In the genomic region with DNA sequence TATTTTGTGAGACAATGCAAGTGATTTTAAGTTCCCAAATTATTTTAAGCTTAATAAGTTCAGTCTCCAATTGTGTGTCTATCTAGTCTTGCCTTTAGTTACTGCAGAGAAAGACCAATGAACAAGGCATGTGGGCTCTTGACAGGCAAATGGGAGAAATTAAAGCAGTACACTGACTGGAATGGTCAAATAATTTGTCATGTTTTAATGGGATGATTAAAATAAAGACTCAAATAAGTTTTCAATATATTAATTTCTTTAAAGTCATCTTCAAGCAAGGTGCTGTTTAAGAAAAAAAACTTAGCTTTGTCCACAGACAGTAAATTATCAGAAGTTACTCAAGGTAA, we compare ENCODE assay signal across 9 mouse cellular contexts. TPM values are rescaled to one million over a fixed set of nuclear protein-coding genes. Genes with fewer than 3 reads are reported as not detected.
DNase-seq lines count a peak whose midpoint lies in the region; ATAC-seq and TF ChIP-seq lines count a peak whose summit lies in the region.
"Had no signal": no experiment of that assay in that cellular context is flagged by ENCODE, and none has a peak within 500 bp of the region (broad histone marks: within the 10 kb centered on the region; RNA-seq: fewer than 3 reads in every experiment).

No protein-coding gene starts in this region.

- no peaks in the 10 kb centered on the region for H3K79me2 ChIP-seq in heart, adult 2 months (replicated peaks; ENCODE audit: control insufficient read depth, insufficient read depth, low read length)
- H3K79me2 ChIP-seq in CH12.LX (replicated peaks; ENCODE audit: control insufficient read depth, extremely low read depth, insufficient read depth, poor library complexity, severe bottlenecking): no peaks in the 10 kb centered on the region

- no peaks in the 10 kb centered on the region for H3K27me3 ChIP-seq in heart, embryonic 10.5 days (ENCODE audit: insufficient read depth, poor library complexity, severe bottlenecking)
- no peaks in the 10 kb centered on the region for H3K27me3 ChIP-seq in heart, adult 2 months (ENCODE audit: control insufficient read depth, insufficient read depth, low read length)
- H3K27me3 ChIP-seq in CH12.LX (replicated peaks): no peaks in the 10 kb centered on the region
- no peaks in the 10 kb centered on the region for H3K27me3 ChIP-seq in forebrain, postnatal 0 days (ENCODE audit: insufficient read depth, low read length)
- H3K27me3 ChIP-seq in liver, embryonic 15.5 days: no peaks in the 10 kb centered on the region

- peak overlapping the region; percentile 69 for H3K4me2 ChIP-seq in CH12.LX (ENCODE audit: insufficient read depth, low read depth, poor library complexity, severe bottlenecking)
- H3K4me2 ChIP-seq in forebrain, postnatal 0 days (ENCODE audit: low read depth): peak overlapping the region; percentile 64
- no peak overlapping the region; the same call in 1 of the 2 replicates for H3K4me2 ChIP-seq in liver, embryonic 15.5 days

- no peak for TF ChIP-seq RAD21 in CH12.LX (IDR thresholded peaks at IDR 0.05; ENCODE audit: low read depth, low read length)

- TF ChIP-seq POLR2A in heart, adult 2 months (IDR thresholded peaks at IDR 0.05; ENCODE audit: insufficient read depth, low read depth, low read length): no peak
- TF ChIP-seq POLR2A in CH12.LX (IDR thresholded peaks at IDR 0.05; ENCODE audit: low read depth, low read length): no peak; the same call in 1 of the 2 replicates

- intact Hi-C loops in heart, adult 2 months (cut with DNase I): loop anchor here (5.0 kb wide), 1 partner anchor 110 kb away; a partner anchor contains a TSS

- H3K36me3 ChIP-seq in heart, embryonic 10.5 days: 0 out of 2 replicates have a peak, but pooled peaks cover 2% of the 10 kb centered on the region
- no peaks in the 10 kb centered on the region for H3K36me3 ChIP-seq in heart, adult 2 months (ENCODE audit: control insufficient read depth, insufficient read depth, low read length)
- H3K36me3 ChIP-seq in CH12.LX (replicated peaks in 1 of 2; ENCODE audit: control insufficient read depth in 1 of 2, insufficient read depth in 1 of 2, low read length in 1 of 2): peaks cover 0 to 6% of the 10 kb centered on the region in 2 experiments
- no peaks in the 10 kb centered on the region for H3K36me3 ChIP-seq in forebrain, postnatal 0 days (ENCODE audit: insufficient read depth)
- H3K36me3 ChIP-seq in liver, embryonic 15.5 days (replicated peaks): peaks cover 19% of the 10 kb centered on the region

- dilution Hi-C loops in CH12.LX (cut with MboI; ENCODE audit: extremely low pct_ligation_motif_present, extremely low pct_unique_long_range_greater_than_20kb, low sequenced_read_pairs): no loop called here

- TF ChIP-seq CTCF in heart, adult 2 months (IDR thresholded peaks at IDR 0.05): no peak
- no peak for TF ChIP-seq CTCF in CH12.LX (conservative IDR thresholded peaks at IDR 0.05 in 1 of 2, IDR thresholded peaks at IDR 0.05 in 1 of 2; ENCODE audit: low read depth in 2 of 2, low read length in 2 of 2)
- TF ChIP-seq CTCF in forebrain, postnatal 0 days (IDR thresholded peaks at IDR 0.05; ENCODE audit: low read depth): no peak

- ATAC-seq in forebrain, postnatal 0 days: no peak
- no peak for ATAC-seq in liver, embryonic 15.5 days (ENCODE audit: insufficient read depth)
- ATAC-seq in frontal cortex, adult (ENCODE audit: low TSS enrichment): no peak

- no peaks in the 10 kb centered on the region for H3K9me3 ChIP-seq in heart, embryonic 10.5 days
- no peaks in the 10 kb centered on the region for H3K9me3 ChIP-seq in CH12.LX (replicated peaks; ENCODE audit: low read length)
- H3K9me3 ChIP-seq in forebrain, postnatal 0 days (ENCODE audit: low read length): no peaks in the 10 kb centered on the region
- no peaks in the 10 kb centered on the region for H3K9me3 ChIP-seq in liver, embryonic 15.5 days (replicated peaks)

- H3K9ac ChIP-seq in heart, adult 2 months (ENCODE audit: low read depth, low read length): no peak overlapping the region
- H3K9ac ChIP-seq in CH12.LX (ENCODE audit: insufficient read depth, low read depth): peak overlapping the region; percentile 98
- no peak overlapping the region for H3K9ac ChIP-seq in forebrain, postnatal 0 days
- peak overlapping the region; percentile 92; the same call in 1 of the 2 replicates for H3K9ac ChIP-seq in liver, embryonic 15.5 days

- in situ Hi-C loops in CH12.LX (cut with MboI; ENCODE audit: low pct_ligation_motif_present, low pct_unique_long_range_greater_than_20kb, low sequenced_read_pairs): loop anchor here (10.0 kb wide), 1 partner anchor 253 kb away; a partner anchor contains a TSS

- H3K4me3 ChIP-seq in heart, embryonic 10.5 days: 0 out of 2 replicates have a peak overlapping the region, but pooled peaks have one; percentile 89
- H3K4me3 ChIP-seq in heart, adult 2 months: no peak overlapping the region
- H3K4me3 ChIP-seq in CH12.LX (replicated peaks in 1 of 3; ENCODE audit: low read depth in 2 of 3, low read length in 2 of 3, poor library complexity in 1 of 3): peak overlapping the region in 2 of 3 experiments; percentile 68 to 78
- no peak overlapping the region for H3K4me3 ChIP-seq in forebrain, postnatal 0 days (ENCODE audit: low read depth, low read length)
- peak overlapping the region; percentile 86; the same call in 1 of the 2 replicates for H3K4me3 ChIP-seq in liver, embryonic 15.5 days (replicated peaks)

- no peak for DNase-seq in heart, embryonic 10.5 days (ENCODE audit: low spot score)
- no peak for DNase-seq in heart, adult 2 months
- DNase-seq in CH12.LX (ENCODE audit: extremely low read depth): no peak
- no peak for DNase-seq in forebrain, postnatal 0 days
- DNase-seq in layer of hippocampus, postnatal 25 days (ENCODE audit: extremely low spot score in 1 of 2, low spot score in 1 of 2): no peak
- no peak for DNase-seq in gastrocnemius, postnatal 25 days
- DNase-seq: adrenal gland, adult 2 months had no signal

- peaks cover 4% of the 10 kb centered on the region; the same call in 1 of the 2 replicates for H3K4me1 ChIP-seq in heart, embryonic 10.5 days
- H3K4me1 ChIP-seq in heart, adult 2 months (ENCODE audit: control insufficient read depth, insufficient read depth, low read length): no peaks in the 10 kb centered on the region; the same call in 1 of the 2 replicates
- H3K4me1 ChIP-seq in CH12.LX (ENCODE audit: control insufficient read depth in 1 of 2, insufficient read depth in 2 of 2): peaks cover 12 to 43% of the 10 kb centered on the region in 2 experiments
- H3K4me1 ChIP-seq in forebrain, postnatal 0 days (ENCODE audit: insufficient read depth): peaks cover 7% of the 10 kb centered on the region
- H3K4me1 ChIP-seq in liver, embryonic 15.5 days (replicated peaks): peaks cover 39% of the 10 kb centered on the region

- no peak for TF ChIP-seq EP300 in heart, adult 2 months (IDR thresholded peaks at IDR 0.05; ENCODE audit: insufficient read depth, low read depth, low read length)
- no peak; the same call in 1 of the 2 replicates for TF ChIP-seq EP300 in CH12.LX (IDR thresholded peaks at IDR 0.05; ENCODE audit: low read length)

- H3K27ac ChIP-seq in heart, embryonic 10.5 days: peak overlapping the region; percentile 99; the same call in 1 of the 2 replicates
- H3K27ac ChIP-seq in heart, adult 2 months: no peak overlapping the region; the same call in 1 of the 2 replicates
- H3K27ac ChIP-seq in CH12.LX (ENCODE audit: insufficient read depth, low read depth): no peak overlapping the region
- H3K27ac ChIP-seq in forebrain, postnatal 0 days (ENCODE audit: low read depth, low read length): no peak overlapping the region
- peak overlapping the region; percentile 96 for H3K27ac ChIP-seq in liver, embryonic 15.5 days (replicated peaks)

TF ChIP-seq in CH12.LX, 34 proteins besides CTCF, POLR2A, EP300 and RAD21:
- TF ChIP-seq MYC (IDR thresholded peaks at IDR 0.05; ENCODE audit: low read depth, low read length) (peak; percentile 57; the same call in 1 of the 2 replicates), POLR2AphosphoS2 (IDR thresholded peaks at IDR 0.05; ENCODE audit: low read depth, low read length) (peak; percentile 80), USF1 (IDR thresholded peaks at IDR 0.05; ENCODE audit: low read depth, low read length) (no peak), TBP (conservative IDR thresholded peaks at IDR 0.05; ENCODE audit: low read depth, low read length) (0 out of 2 replicates have a peak, but pooled peaks have one; percentile 29), ELF1 (IDR thresholded peaks at IDR 0.05; ENCODE audit: low read depth, low read length) (no peak)
TF ChIP-seq in CH12.LX: peak in this region for 3.

RNA-seq across cellular contexts. Expression of a gene that starts 14.5 kb away (rescaled TPM):
- 5.3 and 5.5 TPM in 2 replicates for polyA plus RNA-seq in heart, embryonic 10.5 days (2016; fragmentation: Nextera tagmentation; extraction: Ambion mirVana)
- total RNA-seq in heart, adult 2 months (2021): 10 to 100 TPM; 10.2 to 13.9 TPM
- 6.4 and 9.8 TPM in 2 replicates for polyA plus RNA-seq in heart, adult 2 months (2012; rRNA removed)
- total RNA-seq in CH12.LX (2012; rRNA removed) (15.2 and 21.7 TPM in 2 replicates), CH12.LX (2014; rRNA removed) (3.0 TPM in 2 replicates)
- polyA plus RNA-seq in CH12.LX (2012; ENCODE audit: insufficient read length, low read depth): 6.9 and 7.7 TPM in 2 replicates
- 4.9 and 8.4 TPM in 2 replicates for total RNA-seq in forebrain, postnatal 0 days (2014; rRNA removed)
- polyA plus RNA-seq in forebrain, postnatal 0 days (2015; fragmentation: Nextera tagmentation; extraction: Ambion mirVana): 0.65 and 1.7 TPM in 2 replicates
- polyA plus RNA-seq in liver, embryonic 15.5 days (2015; fragmentation: Nextera tagmentation; extraction: Ambion mirVana): 4.1 and 5.8 TPM in 2 replicates
- 1 to 10 TPM; 8.9 TPM for total RNA-seq in layer of hippocampus, postnatal 25 days (2021)
- total RNA-seq in gastrocnemius, postnatal 25 days (2021): 1 to 10 TPM; 7.0 to 7.2 TPM

Comparison
In these comparisons a context has a peak if more than half of its experiments do, and no peak if none do; other contexts are left out.
1. H3K27ac ChIP-seq: peak in heart, embryonic 10.5 days (single experiment) and liver, embryonic 15.5 days (single experiment); none in heart, adult 2 months (single experiment), CH12.LX (single experiment) and forebrain, postnatal 0 days (single experiment).
2. H3K4me3 ChIP-seq: peak in heart, embryonic 10.5 days (single experiment), CH12.LX (2 of 3) and liver, embryonic 15.5 days (single experiment); none in heart, adult 2 months (single experiment) and forebrain, postnatal 0 days (single experiment).
3. H3K9ac ChIP-seq: peak in CH12.LX (single experiment) and liver, embryonic 15.5 days (single experiment); none in heart, adult 2 months (single experiment) and forebrain, postnatal 0 days (single experiment).